Mouse (Mus musculus) left cerebral cortex, adult 8-10 months (tissue): ENCODE data around the gene Ifitm10. TPM values are rescaled to one million over a fixed set of nuclear protein-coding genes. Genes with fewer than 3 reads are reported as not detected.
"Not testable (repeated sequence)": the region's sequence is repeated elsewhere in the genome, so short reads cannot be mapped to it uniquely, and the experiment has no call there.

Experiments used
- DNase-seq, 2 experiments: peaks; one replicate each; pipeline ENCODE4 v3.0.0; 2022; ENCODE audit warnings: low spot score in 2 of 2
- total RNA-seq, 4 experiments: library from RNA; stranded (reverse); gene quantifications; 2 replicates each; pipeline ENCODE4 v1.2.4; 2022

The Ifitm10 gene
- total RNA-seq = 10 to 100 TPM; 30.9 to 34.5 (median 31.7) TPM

- DNase-seq = no peak
Measured at GRCm38 (mm10) chr7:142373641-142374412, at the start of gene Ifitm10. Gene Ifitm10 (minus strand): TSS chr7:142373753.

DNA sequence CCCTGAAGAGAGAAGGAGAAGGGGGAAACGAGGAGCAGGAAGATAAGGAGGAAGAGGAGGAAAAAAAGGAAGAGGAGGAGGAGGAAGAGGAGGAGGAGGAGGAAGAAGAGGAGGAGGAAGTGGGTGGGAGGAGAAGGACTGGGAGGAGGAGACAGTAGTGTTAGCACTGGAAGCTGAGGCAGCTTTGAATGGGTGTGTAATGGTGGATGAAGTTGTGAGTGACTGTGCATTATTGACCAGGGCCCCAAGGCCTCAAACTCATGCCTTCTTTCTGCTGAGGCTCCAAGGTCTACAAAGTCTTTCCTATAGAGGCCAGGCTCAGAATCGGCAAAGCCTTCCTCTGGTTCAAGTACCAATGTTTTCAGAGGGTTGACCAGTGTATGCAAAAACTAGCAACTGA lies 48.3 kb upstream of the Ifitm10 start:
- no peak for DNase-seq

DNA sequence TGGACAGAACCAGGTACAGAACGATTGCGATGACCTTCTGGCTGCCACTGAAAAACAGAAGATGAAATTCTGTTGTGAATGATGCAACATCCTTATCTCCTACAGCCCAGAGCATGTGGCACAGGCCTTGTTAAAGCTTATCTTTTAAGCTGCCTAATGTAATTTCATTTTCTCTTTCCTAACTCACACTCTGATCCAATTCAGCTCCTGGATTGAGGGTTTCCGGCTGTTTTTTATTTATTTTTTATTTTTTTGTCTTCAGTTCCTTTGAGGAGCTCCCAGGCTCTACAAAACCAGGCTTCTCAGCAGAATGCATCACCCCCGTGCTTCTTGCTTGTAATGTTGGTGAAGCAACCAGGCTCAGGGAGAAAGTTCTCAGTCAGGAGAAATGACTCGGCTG lies 46.3 kb upstream of the Ifitm10 start:
- DNase-seq = no peak

DNA sequence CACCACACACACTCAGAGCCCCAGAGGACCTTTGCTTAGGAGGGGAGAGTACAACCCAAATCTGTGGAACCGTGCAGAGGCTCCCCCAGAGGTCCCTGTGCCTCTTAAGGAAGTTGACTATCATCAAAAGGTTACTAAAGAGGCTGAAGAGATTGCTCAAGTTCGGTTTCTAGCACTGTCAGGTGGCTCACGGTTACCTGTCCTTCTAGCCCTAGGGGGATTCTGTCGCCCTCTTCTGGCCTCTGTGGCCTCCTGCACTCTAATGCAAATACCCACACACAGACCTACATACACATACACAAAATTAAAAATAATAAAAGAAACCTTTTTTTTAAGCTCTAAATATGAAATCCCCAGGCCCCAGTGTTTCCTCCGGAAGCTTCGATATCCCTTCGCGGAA lies 45.1 kb upstream of the Ifitm10 start:
- no peak for DNase-seq

DNA sequence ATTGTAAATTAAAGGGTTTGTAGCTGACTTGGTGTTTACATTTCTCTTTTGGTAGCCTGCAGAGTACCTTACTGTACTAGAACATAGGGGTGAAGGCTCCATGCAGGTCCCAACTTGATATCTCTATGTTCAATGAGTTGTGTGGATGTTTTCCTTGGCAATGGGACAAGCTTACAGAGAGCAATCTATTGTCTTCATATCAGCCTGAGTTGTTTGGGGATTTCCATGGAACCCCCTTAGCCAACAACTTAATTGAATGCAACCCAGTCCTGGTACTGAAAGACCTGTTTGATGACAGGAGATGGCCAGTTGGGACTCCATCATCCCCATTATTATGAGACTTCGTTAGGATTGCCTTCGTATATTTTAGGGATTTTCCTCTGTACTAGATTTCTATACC lies 44.5 kb upstream of the Ifitm10 start:
- DNase-seq = no peak

DNA sequence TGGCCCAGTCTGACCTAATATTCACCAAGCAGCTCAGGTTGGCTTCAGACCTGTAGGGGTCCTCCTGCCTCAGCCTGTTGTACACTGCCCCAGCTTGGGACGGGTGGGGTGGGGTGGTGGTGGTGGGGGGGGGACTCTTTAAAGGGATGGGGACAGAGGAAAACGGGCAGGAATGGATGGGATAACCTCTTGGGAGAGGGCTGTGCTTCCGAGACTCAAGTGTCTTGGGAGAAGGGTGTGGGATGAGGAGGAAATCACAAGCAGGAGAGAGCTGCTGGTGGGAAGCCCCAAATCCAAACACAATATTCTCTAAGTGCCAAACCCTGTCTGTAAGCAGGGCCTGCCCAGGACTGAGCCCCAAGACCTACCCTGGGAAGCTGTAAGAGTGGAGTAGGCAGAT lies 42.7 kb upstream of the Ifitm10 start:
- no peak for DNase-seq

- DNase-seq = no peak
Measured at GRCm38 (mm10) chr7:142415314-142415713, 41.8 kb upstream of the Ifitm10 start.

- DNase-seq = no peak
Measured at GRCm38 (mm10) chr7:142413285-142413684, 39.7 kb upstream of the Ifitm10 start.

- DNase-seq = no peak
Measured at GRCm38 (mm10) chr7:142409603-142410002, 36.0 kb upstream of the Ifitm10 start.

DNA sequence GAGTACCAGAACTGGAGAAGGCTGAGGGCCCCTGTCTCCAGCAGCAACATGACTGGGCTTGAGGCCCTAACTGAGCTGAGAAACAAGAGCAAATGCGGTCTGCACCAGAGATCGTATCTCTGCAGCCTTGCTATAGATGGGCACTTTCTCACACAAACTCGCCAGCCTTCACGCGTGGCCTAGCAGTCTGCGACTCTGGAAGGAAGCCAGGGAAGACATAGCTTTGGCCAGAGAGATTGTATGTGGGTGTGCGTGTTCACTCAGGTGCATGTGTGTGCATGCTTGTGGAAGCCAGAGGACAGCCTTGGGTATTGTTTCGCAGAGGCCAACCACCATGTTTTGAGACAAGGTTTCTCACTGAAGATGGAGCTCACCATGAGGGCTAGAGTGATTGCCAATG lies 35.1 kb upstream of the Ifitm10 start:
- no peak for DNase-seq

GRCm38 (mm10) chr7:142407935-142408334 lies 34.4 kb upstream of the Ifitm10 start:
- DNase-seq = no peak

GRCm38 (mm10) chr7:142405134-142405533 lies 31.6 kb upstream of the Ifitm10 start:
- DNase-seq = not testable (repeated sequence)

DNA sequence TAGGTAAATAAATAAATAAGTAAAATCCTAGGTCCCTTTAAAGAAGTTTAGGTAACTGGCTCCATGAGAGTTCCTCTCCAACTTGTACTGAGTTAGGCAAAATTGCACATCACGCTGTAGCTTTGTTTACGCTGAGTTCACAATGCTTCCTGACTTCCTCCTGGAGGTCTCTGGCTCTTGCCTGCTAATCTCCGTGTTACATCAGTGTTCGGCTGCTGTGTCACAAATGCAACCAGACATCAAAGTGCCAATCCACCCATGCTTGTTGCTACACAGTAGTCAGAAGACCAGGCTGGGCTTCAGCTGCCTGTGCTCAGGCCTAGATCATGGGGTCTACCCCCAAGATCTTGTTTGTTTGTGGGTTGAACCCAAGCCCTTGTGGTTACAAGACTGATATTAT lies 30.0 kb upstream of the Ifitm10 start:
- DNase-seq = no peak

GRCm38 (mm10) chr7:142400750-142401142 lies 27.2 kb upstream of the Ifitm10 start:
- DNase-seq = no peak

- DNase-seq = no peak
Measured at GRCm38 (mm10) chr7:142400112-142400749, 26.7 kb upstream of the Ifitm10 start.

DNA sequence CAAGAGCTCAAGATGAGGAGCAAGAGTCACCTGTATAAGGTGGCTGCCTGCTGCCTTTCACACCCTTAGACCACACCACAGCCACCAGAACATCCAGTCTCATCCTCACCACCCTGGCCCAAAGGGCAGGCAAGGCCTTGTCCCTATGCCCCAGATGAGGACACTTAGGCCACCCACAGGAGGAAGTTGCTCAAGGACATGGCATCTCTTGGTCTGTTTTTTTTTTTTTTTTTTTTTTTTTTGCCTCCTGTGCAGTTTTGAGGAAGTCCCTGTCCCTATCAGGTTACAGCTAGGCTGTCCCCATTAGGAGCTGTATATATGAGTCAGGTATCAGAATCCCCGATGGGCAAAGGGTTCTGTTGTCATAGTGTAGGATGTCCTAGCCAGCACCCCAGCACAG lies 25.7 kb upstream of the Ifitm10 start:
- no peak for DNase-seq

DNA sequence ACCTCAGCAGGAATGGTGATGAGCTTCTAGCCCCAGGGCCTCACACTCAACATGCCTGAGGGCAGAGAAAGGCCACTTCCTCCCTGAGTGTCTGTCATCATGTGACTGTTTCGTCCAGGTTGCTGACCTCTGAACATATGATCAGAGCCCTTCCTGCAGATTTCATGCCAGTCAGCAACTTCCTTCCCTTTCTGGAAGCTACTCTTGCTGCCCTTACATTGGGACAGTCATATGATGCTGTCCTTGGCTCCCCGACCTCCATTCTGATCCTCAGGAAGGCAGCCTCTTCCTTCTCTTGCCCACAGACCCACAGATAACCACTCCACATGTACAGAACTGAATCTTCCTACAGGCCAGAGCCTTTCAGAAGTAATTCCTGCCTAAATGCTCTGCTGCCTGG lies 24.5 kb upstream of the Ifitm10 start:
- no peak for DNase-seq

- no peak for DNase-seq
Measured at GRCm38 (mm10) chr7:142396611-142397010, 23.1 kb upstream of the Ifitm10 start.

- no peak for DNase-seq
Measured at GRCm38 (mm10) chr7:142395472-142395871, 21.9 kb upstream of the Ifitm10 start.

- DNase-seq = no peak
Measured at GRCm38 (mm10) chr7:142394261-142395190, 21.0 kb upstream of the Ifitm10 start.

DNA sequence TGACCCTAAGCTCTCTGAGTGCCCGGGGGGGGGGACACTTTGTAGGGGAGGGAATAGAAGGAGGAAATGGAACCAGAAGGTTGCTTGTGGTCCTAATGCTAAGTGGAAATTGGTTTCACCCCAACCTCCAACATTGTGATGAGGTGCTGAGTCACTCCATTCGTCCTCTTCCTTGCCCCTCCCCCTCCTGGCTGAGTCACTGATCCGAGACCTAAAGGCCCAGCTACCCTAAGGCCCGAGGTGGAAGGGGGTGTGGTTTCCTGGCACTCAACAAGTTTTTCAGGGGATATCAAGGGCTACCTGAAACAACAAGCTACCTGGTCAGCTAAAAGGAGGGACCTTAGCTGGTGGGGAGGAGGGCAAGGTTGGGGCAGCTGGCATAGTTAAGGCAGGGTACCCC lies 19.6 kb upstream of the Ifitm10 start:
- no peak for DNase-seq

DNA sequence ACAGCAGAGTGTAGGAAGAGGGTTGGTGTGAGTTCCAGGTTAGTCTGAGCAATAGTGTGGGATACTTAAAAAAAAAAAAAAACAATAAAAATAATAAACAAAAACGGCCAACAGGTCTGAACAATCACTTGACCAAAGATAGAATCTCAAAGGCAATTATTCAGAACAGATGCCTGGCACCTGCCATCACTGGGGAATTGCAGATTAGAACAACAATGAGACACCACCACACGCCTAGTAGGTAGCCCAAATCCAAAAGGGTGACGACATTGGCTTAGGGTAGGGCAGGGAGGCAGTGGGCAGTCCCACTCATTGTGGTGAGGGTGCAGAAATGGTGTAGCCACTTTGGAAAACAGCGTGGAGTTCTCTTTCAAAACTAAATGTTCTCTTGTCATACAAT lies 18.1 kb upstream of the Ifitm10 start:
- no peak for DNase-seq
